Mouse (Mus musculus): ENCODE results near the gene Creb3. TPM values are rescaled to one million over a fixed set of nuclear protein-coding genes. Genes with fewer than 3 reads are reported as not detected.

The Creb3 gene
- total RNA-seq, 2 experiments from 2014 or later, result 13.4 to 25.7 TPM

- ATAC-seq (replicated peaks; ENCODE audit: poor library complexity, severe bottlenecking), result peak; percentile 22; the same call in 1 of the 2 replicates
Observed at GRCm38 (mm10) chr4:43555926-43556325, 6.2 kb upstream of the Creb3 start.

- ATAC-seq (replicated peaks; ENCODE audit: poor library complexity, severe bottlenecking), result 0 out of 2 replicates have a peak, but pooled peaks have one; percentile 3
Observed at GRCm38 (mm10) chr4:43558028-43558630, 4.0 kb upstream of the Creb3 start.

GRCm38 (mm10) chr4:43558631-43559356, 3.3 kb upstream of the Creb3 start:
- ATAC-seq (replicated peaks; ENCODE audit: poor library complexity, severe bottlenecking), result peak; percentile 15

DNA sequence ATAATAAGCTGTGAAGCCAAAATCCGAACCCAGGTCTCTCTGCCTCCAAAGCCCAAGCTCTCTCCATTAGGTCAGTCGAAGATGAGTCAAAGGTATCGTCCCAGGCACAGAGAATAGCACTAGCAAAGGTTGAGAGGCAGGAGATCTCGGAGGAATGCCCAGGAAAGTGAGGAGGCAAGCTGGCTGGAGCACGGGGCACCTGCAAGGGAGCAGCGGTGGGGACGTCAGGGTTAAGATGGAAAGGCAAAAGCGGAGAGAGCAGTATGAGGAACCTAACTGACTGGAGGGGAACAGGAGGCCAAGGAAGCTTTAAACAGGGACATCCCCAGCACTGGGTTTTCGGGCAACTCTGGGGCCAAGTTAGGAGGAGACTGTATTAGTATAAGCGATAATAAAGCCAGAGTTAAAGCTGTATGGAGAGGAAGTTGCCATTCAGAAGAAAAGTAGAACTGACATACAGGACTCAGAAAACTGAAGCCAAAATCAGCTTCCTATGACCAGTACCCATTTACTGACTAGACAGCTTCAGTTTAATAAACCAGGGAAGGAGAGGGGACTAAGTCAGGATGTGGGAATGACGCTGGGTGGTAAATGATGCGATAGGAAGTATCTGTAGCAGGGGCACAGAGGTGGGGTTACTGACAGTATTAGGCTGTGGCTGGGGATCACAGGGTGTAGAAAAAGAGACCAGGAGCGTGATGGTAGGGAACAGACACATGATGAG, 2.5 kb upstream of the Creb3 start:
- no peak for ATAC-seq (replicated peaks; ENCODE audit: poor library complexity, severe bottlenecking)

DNA sequence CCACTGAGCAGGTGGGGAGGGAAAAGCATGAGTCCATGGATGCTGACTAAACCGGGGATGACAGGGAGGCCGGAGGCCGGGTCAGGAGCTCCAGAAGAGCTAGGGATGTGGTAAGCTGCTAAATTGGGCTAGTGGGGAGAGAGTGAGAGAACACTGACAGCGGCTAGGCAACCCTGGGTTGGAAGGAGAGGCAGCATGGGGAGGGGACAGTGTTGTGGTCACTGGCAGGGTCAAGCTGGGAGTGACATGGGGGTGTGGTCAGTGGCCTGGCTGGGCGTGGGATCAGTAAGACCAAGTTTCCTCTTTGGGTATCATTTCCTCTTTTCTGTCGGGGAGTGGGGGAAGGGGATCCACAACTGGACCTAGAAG, 1.9 kb upstream of the Creb3 start:
- peak; percentile 48 for ATAC-seq (replicated peaks; ENCODE audit: poor library complexity, severe bottlenecking)

- ATAC-seq (replicated peaks; ENCODE audit: poor library complexity, severe bottlenecking), result no peak
Observed at GRCm38 (mm10) chr4:43560976-43561375, 1.2 kb upstream of the Creb3 start.

DNA sequence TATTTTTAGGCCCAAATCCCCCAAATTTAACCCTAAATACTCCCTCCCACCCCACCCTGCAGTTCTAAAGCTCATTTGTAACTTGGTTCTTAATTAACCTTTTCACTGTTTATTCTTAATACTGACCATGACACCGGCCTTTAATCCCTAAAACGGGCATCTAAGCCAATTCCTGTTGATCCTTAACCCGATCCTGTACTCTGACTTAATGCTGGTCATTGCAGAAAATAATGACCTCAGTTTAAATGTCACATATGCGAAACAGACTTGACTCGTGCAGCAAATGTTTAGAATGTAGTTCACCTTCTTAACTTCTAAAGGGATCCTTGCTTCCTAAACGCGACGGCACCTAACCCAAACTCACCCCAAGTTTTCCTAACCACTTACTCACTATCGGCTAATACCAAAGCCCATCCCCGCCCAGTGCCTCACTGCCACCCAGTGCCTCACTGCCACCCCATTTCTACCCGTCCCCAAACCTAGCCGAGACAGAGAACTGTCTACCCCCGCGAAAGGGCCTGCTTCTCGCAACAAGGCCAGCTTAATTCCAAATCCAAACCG, 616 bp upstream of the Creb3 start:
- ATAC-seq (replicated peaks; ENCODE audit: poor library complexity, severe bottlenecking), result no peak

DNA sequence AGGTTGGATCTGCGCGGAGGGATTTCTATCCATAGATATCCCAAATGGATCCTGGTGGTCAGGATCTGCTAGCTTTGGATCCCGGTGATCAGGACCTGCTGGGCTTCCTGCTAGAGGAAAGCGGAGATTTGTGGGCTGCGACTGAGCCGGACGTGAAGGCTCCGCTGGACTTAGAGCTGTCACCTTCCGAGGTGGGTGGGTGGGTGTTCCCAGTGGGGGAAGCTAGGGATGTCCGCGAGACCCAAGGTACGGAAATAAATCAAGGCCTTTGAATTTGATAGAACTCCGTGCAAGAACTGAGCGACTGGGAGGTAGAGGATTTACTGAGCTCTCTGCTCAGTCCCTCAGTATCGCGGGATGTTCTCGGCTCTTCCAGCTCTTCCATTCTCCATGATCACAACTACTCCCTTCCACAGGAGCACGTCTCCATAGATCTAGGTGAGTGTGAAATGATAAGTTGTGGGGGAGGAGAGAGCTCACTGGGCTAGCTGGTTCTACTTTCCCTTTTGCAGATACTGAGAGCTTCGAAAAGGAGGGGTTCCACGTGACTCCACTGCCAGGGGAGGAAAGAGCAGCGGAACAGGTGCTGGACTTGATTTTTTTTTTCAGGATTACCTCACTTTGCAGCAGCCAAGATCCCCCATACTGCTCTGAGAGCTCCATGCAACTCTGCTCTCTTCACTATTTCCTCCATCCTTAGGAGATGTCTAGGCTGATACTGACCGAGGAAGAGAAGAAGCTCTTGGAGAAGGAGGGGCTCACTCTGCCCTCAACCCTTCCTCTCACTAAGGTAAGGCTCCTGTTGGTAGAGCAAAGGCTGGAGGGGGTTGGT, 853 bp downstream of the Creb3 start:
- no peak for ATAC-seq (replicated peaks; ENCODE audit: poor library complexity, severe bottlenecking)

GRCm38 (mm10) chr4:43563601-43563875, 1.4 kb downstream of the Creb3 start:
- ATAC-seq (replicated peaks; ENCODE audit: poor library complexity, severe bottlenecking), result no peak

- ATAC-seq (replicated peaks; ENCODE audit: poor library complexity, severe bottlenecking), result no peak
Observed at GRCm38 (mm10) chr4:43564231-43564630, 2.1 kb downstream of the Creb3 start.

DNA sequence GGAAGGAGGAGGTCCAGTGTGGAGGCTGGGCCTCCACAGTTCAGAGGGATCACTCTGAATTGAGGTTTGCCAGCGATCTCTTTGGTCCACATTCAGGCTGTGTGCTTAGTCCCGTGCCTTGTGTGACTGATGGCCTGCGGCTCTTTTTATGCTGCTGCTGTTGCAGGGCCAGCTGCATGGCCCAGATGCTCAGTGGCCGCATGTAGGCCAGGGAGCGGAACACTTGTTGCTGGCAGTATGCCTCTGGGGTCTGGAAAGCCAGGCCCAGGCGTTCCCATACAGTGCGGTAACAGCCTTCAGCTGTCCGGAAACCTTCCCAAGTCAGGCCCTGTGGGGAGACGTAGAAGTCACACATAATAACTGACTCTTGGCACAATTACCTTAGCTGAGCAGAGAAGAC, 5.0 kb downstream of the Creb3 start:
- ATAC-seq (replicated peaks; ENCODE audit: poor library complexity, severe bottlenecking), result no peak

- peak; percentile 56; the same call in 1 of the 2 replicates for ATAC-seq (replicated peaks; ENCODE audit: poor library complexity, severe bottlenecking)
Observed at GRCm38 (mm10) chr4:43571395-43572045, 9.4 kb downstream of the Creb3 start.

- ATAC-seq (replicated peaks; ENCODE audit: poor library complexity, severe bottlenecking), result no peak
Observed at GRCm38 (mm10) chr4:43573561-43573960, 11.4 kb downstream of the Creb3 start.

GRCm38 (mm10) chr4:43575356-43575755, 13.2 kb downstream of the Creb3 start:
- ATAC-seq (replicated peaks; ENCODE audit: poor library complexity, severe bottlenecking), result no peak

- no peak for ATAC-seq (replicated peaks; ENCODE audit: poor library complexity, severe bottlenecking)
Observed at GRCm38 (mm10) chr4:43577237-43577881, 15.2 kb downstream of the Creb3 start.

- ATAC-seq (replicated peaks; ENCODE audit: poor library complexity, severe bottlenecking), result peak; percentile 86
Observed at GRCm38 (mm10) chr4:43578376-43579204, 16.5 kb downstream of the Creb3 start, which contains the start of the genes Rgp1 and Gba2. TSS of gene Rgp1 (plus strand) at chr4:43578715. TSS of gene Gba2 (minus strand) at chr4:43578873.

DNA sequence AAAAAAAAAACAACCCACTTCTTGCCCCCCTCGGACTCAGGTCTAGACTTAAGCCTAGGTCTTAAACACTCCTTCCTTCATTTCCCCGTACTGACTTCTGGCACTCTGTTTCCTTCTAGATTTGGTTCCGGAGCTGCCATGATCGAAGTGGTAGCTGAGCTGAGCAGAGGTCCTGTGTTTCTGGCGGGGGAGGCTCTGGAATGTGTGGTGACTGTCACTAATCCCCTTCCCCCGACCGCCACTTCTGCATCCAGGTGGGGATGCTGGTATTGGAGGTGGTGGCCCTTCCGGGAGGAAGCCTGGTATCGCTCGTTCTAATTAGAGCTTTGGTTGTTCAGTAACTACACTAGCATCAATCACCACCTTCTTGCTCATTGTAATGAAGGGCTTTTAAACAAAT, 17.1 kb downstream of the Creb3 start:
- no peak for ATAC-seq (replicated peaks; ENCODE audit: poor library complexity, severe bottlenecking)

DNA sequence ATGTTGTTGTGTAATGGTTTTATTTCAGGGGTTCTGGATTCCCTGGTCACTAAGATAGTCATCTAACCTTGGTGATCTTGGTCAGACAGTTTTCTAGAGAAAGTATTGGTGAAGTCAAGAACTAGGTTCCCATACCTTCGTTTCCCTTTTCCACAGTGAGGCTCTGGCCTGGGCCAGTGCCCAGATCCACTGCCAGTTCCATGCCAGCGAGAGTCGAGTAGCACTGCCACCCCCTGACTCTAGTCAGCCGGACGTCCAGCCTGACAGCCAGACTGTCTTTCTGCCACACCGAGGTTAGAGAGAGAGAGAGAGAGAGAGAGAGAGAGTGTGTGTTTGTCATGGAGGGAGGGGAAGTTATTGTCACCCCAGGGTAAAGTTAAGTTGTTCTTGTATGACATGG, 17.6 kb downstream of the Creb3 start:
- no peak for ATAC-seq (replicated peaks; ENCODE audit: poor library complexity, severe bottlenecking)

All from granulocyte monocyte progenitor cell, adult 5-6 weeks (primary cell).